Mouse (Mus musculus) liver, postnatal 0 days (tissue): ENCODE results near the gene Cntd1. TPM values are rescaled to one million over a fixed set of nuclear protein-coding genes. Genes with fewer than 3 reads are reported as not detected.

Experiments
- ATAC-seq: fragments of 200-750 bp; cut with Nextera tagmentation; 2 replicates; pipeline ENCODE4 v1.8.0; 2017; ENCODE audit warnings: mild to moderate bottlenecking, moderate library complexity
- DNase-seq: peaks from one replicate; pipeline ENCODE4 v3.0.0-alpha.2; 2016
- H3K27ac ChIP-seq: fragments of 300-500 bp; sonication (generic); 2 replicates; pipeline ENCODE4 v1.5.1; 2014; ENCODE audit warnings: antibody characterized with exemption, moderate library complexity, mild to moderate bottlenecking, low read depth
- H3K27me3 ChIP-seq: fragments of 300-500 bp; sonication (generic); 2 replicates; pipeline ENCODE4 v1.6.1; 2014; ENCODE audit warnings: low read length, control low read depth, mixed read lengths; ENCODE audit not compliant: insufficient read depth
- H3K36me3 ChIP-seq: fragments of 300-500 bp; sonication (generic); replicated peaks from 2 replicates; pipeline ENCODE4 v1.6.1; 2014; ENCODE audit warnings: mild to moderate bottlenecking, control low read depth, low read length, moderate library complexity, mixed read lengths; ENCODE audit not compliant: insufficient read depth
- H3K4me1 ChIP-seq: fragments of 300-500 bp; sonication (generic); 2 replicates; pipeline ENCODE4 v1.6.1; 2014; ENCODE audit warnings: antibody characterized with exemption, mild to moderate bottlenecking, control low read depth; ENCODE audit not compliant: insufficient read depth
- H3K4me2 ChIP-seq: fragments of 300-500 bp; sonication (generic); 2 replicates; pipeline ENCODE4 v1.6.1; 2014; ENCODE audit warnings: low read depth, mild to moderate bottlenecking, low read length, moderate library complexity, mixed read lengths
- H3K4me3 ChIP-seq: fragments of 300-500 bp; sonication (generic); 2 replicates; pipeline ENCODE4 v1.5.1; 2014; ENCODE audit warnings: low read depth, low read length
- H3K9ac ChIP-seq: fragments of 300-500 bp; sonication (generic); replicated peaks from 2 replicates; pipeline ENCODE4 v1.6.1; 2014; ENCODE audit warnings: mild to moderate bottlenecking, moderate library complexity
- H3K9me3 ChIP-seq: fragments of 300-500 bp; sonication (generic); 2 replicates; pipeline ENCODE4 v1.6.1; 2016; ENCODE audit warnings: mild to moderate bottlenecking, control low read depth, low read length, mixed read lengths
- CTCF ChIP-seq: sonication (generic); IDR thresholded peaks from 2 replicates; pipeline ENCODE4 v1.5.1; 2016; ENCODE audit warnings: antibody characterized with exemption, low read depth
- EP300 ChIP-seq: IDR thresholded peaks from 2 replicates; pipeline ENCODE4 v1.6.1; 2016; ENCODE audit warnings: antibody characterized with exemption, low read depth, mild to moderate bottlenecking
- WGBS: fragments of 180-500 bp; shearing (Covaris S2); extraction: QIAGEN DNeasy Blood & Tissue Kit; methylation state at CpG from one replicate; pipeline ENCODE4 v1.1.7; 2014; ENCODE audit not compliant: insufficient replicate concordance; 5-methylcytosine and 5-hydroxymethylcytosine counted together
- polyA plus RNA-seq: library from polyadenylated mRNA; unstranded; fragments of >200 nt; fragmentation: Nextera tagmentation; extraction: Ambion mirVana; gene quantifications from 2 replicates; pipeline ENCODE4 v1.2.1, GENCODE M21; 2015

The Cntd1 gene
- polyA plus RNA-seq, 1 experiment from 2014 or later: 0.29 TPM

DNA sequence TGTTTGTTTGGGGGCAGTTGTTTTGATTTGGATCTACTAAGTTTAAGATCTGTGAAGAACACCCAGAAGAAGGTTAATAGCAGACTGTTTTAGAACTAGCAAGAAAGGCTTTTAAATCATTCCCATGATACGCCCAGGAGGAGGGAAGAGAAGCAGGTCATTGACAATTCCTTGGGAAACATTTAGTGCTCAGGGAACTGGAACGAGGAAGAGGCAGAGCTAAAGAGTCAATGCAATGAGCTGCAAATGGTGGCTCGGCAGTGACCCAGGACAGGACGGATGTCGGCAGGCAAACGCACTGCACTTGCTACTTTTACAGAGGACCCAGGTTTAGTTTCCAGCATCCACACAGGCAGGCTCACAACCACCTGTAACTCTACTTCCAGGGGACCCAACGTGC lies 2.0 kb downstream of the Cntd1 start:
- H3K4me2 ChIP-seq: no peak overlapping the region
- H3K36me3 ChIP-seq: no peaks in the 10 kb centered on the region; the same call in 1 of the 2 replicates
- TF ChIP-seq CTCF: no peak
- no peak for TF ChIP-seq EP300
- H3K4me3 ChIP-seq: no peak overlapping the region
- no peaks in the 10 kb centered on the region for H3K9me3 ChIP-seq
- no peak for ATAC-seq
- no peak overlapping the region for H3K27ac ChIP-seq
- peaks cover 27% of the 10 kb centered on the region for H3K4me1 ChIP-seq
- WGBS: 64% methylated on average over 7 of the region's 7 CpGs
- DNase-seq: no peak
- no peak overlapping the region for H3K9ac ChIP-seq
- H3K27me3 ChIP-seq: no peaks in the 10 kb centered on the region

DNA sequence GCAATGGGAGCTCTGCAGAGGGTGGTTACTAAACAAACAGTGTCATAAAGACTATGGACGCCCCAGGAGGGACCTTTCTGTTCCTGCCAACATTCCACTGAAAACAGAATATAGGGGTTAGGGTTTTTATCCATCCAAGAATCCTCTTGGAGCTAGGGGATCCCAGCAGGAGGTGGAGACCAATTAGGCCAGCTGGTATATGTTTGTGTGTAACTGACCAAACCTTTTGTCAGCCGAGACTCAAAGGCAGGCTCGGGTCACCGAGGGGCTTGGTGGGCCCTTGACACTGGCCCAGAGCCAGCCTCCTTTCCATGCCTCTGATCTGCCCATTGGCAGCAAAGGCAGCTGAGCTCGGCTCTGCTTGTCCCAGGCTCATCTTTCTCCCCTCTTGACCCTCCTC lies 4.1 kb downstream of the Cntd1 start:
- DNase-seq: no peak
- 58% methylated on average over 5 of the region's 5 CpGs for WGBS
- Histone ChIP-seq H3K4me2 (no peak overlapping the region), H3K27ac (no peak overlapping the region), H3K36me3 (peaks cover 2% of the 10 kb centered on the region; the same call in 1 of the 2 replicates), H3K4me3 (no peak overlapping the region), H3K9me3 (no peaks in the 10 kb centered on the region), H3K27me3 (no peaks in the 10 kb centered on the region), H3K9ac (no peak overlapping the region), H3K4me1 (peaks cover 17% of the 10 kb centered on the region)
- TF ChIP-seq EP300 (no peak), CTCF (no peak)
- no peak for ATAC-seq

DNA sequence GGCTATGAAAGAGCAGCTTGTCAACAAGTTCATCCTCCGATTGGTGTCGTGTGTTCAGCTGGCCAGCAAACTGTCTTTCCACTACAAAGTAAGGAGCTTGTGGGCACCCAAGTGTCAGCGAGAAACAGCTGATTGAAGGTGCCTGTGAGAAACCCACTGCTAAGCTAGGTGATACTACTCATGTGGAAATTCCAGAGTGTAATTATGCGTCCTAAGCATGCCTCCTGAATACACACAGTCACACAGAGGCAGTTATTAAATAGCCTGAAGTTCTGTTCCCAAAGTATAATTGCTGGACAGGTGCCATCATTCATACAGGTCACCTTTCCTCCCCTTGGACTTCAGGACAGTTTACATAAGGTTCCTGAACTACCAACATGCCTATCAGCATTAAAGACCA lies 5.0 kb downstream of the Cntd1 start:
- peaks cover 10% of the 10 kb centered on the region for H3K36me3 ChIP-seq
- peak; percentile 39 for ATAC-seq

DNA sequence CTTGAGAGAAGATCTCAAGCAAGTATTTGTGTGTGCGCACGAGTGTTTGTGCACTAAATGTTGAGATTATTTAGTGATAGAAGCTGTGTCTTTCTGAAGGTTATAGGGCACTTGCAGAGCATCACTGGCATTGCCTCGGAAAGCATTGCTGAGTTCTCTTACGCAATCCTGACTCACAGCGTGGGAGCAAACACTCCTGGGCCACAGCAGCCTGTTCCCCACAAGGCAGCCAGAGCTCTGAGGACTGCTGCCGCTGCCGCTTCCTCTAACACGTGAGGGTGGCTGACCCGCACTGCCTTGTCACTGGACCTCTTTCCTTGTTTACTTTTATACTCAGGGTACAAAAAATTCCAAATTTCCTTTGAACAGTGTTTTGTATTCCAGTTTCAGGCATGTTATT lies 8.5 kb downstream of the Cntd1 start:
- H3K27me3 ChIP-seq: no peaks in the 10 kb centered on the region
- no peak overlapping the region for H3K4me2 ChIP-seq
- TF ChIP-seq CTCF: no peak
- no peak for TF ChIP-seq EP300
- no peaks in the 10 kb centered on the region for H3K9me3 ChIP-seq
- WGBS: 52% methylated on average over 9 of the region's 9 CpGs
- H3K36me3 ChIP-seq: peaks cover 42% of the 10 kb centered on the region
- ATAC-seq (peak; percentile 80), DNase-seq (peak; percentile 55)
- H3K4me1 ChIP-seq: peaks cover 8% of the 10 kb centered on the region
- no peak overlapping the region for H3K9ac ChIP-seq
- no peak overlapping the region for H3K4me3 ChIP-seq
- H3K27ac ChIP-seq: peak overlapping the region; percentile 18; the same call in 1 of the 2 replicates

More for the DNA sequence above, 5.0 kb downstream of the Cntd1 start:
- H3K9me3 ChIP-seq: no peaks in the 10 kb centered on the region
- peaks cover 13% of the 10 kb centered on the region for H3K4me1 ChIP-seq
- no peak for TF ChIP-seq CTCF
- no peak for TF ChIP-seq EP300
- no peak overlapping the region for H3K4me3 ChIP-seq
- H3K9ac ChIP-seq: no peak overlapping the region
- no peak for DNase-seq
- no peak overlapping the region for H3K4me2 ChIP-seq
- 72% methylated on average over 4 of the region's 4 CpGs for WGBS
- H3K27ac ChIP-seq: no peak overlapping the region
- H3K27me3 ChIP-seq: no peaks in the 10 kb centered on the region

DNA sequence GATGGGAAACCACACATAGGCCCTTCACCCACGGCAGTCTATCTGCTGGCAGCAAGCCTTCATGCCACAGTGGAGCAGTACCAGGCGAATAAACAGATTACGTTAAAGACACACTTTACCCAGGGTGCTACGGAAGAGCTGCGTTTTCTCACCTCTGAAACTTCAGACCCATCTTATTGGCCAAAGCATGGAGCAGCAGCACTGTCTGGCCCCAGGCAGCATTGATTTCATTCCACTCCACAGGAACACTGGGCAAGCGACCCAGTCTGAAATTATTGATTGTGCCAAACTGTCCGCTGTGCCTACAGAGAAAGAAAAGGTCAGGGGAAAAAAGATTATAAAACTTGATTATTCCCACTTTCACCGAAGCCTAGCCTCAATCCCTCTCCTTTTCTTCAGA lies 12.4 kb downstream of the Cntd1 start:
- Histone ChIP-seq H3K4me1 (peaks cover 4% of the 10 kb centered on the region; the same call in 1 of the 2 replicates), H3K36me3 (peaks cover 78% of the 10 kb centered on the region), H3K9ac (no peak overlapping the region), H3K27me3 (no peaks in the 10 kb centered on the region), H3K4me3 (no peak overlapping the region), H3K9me3 (no peaks in the 10 kb centered on the region), H3K4me2 (no peak overlapping the region), H3K27ac (no peak overlapping the region)
- 89% methylated on average over 8 of the region's 8 CpGs for WGBS
- DNase-seq: no peak
- no peak for TF ChIP-seq EP300
- no peak for TF ChIP-seq CTCF
- ATAC-seq: no peak

DNA sequence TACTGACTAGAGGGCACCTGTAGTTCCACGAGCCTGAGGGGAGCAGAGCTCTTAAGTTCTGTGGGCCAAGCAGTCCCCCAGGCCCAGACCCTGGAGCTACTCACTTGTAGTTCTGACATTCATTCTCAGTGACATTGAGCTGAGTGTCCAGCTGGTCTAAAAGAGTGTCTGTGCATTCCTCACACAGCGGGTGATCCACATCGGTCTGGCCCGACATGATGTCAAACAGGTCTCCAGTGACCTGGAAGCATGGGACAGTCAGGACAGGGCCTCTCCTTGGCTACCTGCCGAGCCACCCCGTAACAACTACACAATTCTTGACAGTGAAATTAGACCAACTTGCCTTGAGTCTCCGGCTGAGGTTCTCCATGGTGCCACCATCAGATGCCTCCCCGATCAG lies 16.4 kb downstream of the Cntd1 start:
- no peak overlapping the region for H3K4me2 ChIP-seq
- no peak overlapping the region for H3K27ac ChIP-seq
- no peaks in the 10 kb centered on the region for H3K9me3 ChIP-seq
- H3K4me3 ChIP-seq: no peak overlapping the region
- peaks cover 83% of the 10 kb centered on the region for H3K36me3 ChIP-seq
- H3K27me3 ChIP-seq: no peaks in the 10 kb centered on the region
- H3K4me1 ChIP-seq: no peaks in the 10 kb centered on the region; the same call in 1 of the 2 replicates
- H3K9ac ChIP-seq: no peak overlapping the region
- ATAC-seq (no peak), DNase-seq (no peak)
- 97% methylated on average over 8 of the region's 8 CpGs for WGBS
- no peak for TF ChIP-seq CTCF

DNA sequence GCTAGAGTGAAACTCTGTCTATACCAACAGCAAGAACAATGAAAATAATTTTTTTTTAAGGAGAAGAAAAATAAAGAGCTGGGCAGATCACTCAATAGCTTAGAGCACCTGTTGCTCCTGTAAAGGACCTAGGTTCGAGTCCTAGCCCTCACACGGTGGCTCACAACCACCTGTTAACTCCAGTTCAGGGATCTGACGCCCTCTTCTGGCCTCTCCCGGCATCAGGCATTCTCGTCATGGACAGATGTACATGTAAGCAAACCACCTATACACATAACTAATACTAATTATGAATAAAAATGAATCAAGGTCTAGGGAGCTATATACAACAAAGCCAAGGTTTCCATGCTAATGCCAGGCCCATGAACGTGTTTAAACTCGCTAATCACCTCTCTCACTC lies 22.1 kb downstream of the Cntd1 start:
- H3K27me3 ChIP-seq: no peaks in the 10 kb centered on the region
- DNase-seq (peak; percentile 67), ATAC-seq (no peak)
- peak overlapping the region; percentile 98 for H3K4me3 ChIP-seq
- TF ChIP-seq EP300 (no peak), CTCF (peak; percentile 64)
- 57% methylated on average over 7 of the region's 7 CpGs for WGBS
- no peak overlapping the region for H3K27ac ChIP-seq
- H3K4me2 ChIP-seq: peak overlapping the region; percentile 89
- peaks cover 32% of the 10 kb centered on the region for H3K36me3 ChIP-seq
- no peaks in the 10 kb centered on the region for H3K9me3 ChIP-seq
- H3K4me1 ChIP-seq: peaks cover 16% of the 10 kb centered on the region
- peak overlapping the region; percentile 98 for H3K9ac ChIP-seq
